Mouse (Mus musculus) forebrain, embryonic 16.5 days (tissue): ENCODE measurements around the gene Myb. TPM values are rescaled to one million over a fixed set of nuclear protein-coding genes. Genes with fewer than 3 reads are reported as not detected.
A peak's percentile ranks its signal among the peaks of the same experiment; 100 is the strongest.

Source experiments
- ATAC-seq: fragments of 200-750 bp; cut with Nextera tagmentation; 2 replicates; pipeline ENCODE4 v1.8.0; 2017; ENCODE audit warnings: mild to moderate bottlenecking, moderate library complexity
- H3K27ac ChIP-seq: fragments of 300-500 bp; sonication (generic); 2 replicates; pipeline ENCODE4 v1.5.1; 2014; ENCODE audit warnings: low read length, control low read depth
- H3K27me3 ChIP-seq: fragments of 300-500 bp; sonication (generic); replicated peaks from 2 replicates; pipeline ENCODE4 v1.6.1; 2014; ENCODE audit warnings: low read length; ENCODE audit not compliant: control insufficient read depth, insufficient read depth
- H3K36me3 ChIP-seq: fragments of 300-500 bp; sonication (generic); 2 replicates; pipeline ENCODE4 v1.6.1; 2014; ENCODE audit not compliant: control insufficient read depth, insufficient read depth
- H3K4me1 ChIP-seq: fragments of 300-500 bp; sonication (generic); replicated peaks from 2 replicates; pipeline ENCODE4 v1.6.1; 2014; ENCODE audit warnings: low read length; ENCODE audit not compliant: control insufficient read depth, insufficient read depth
- H3K4me2 ChIP-seq: fragments of 300-500 bp; sonication (generic); 2 replicates; pipeline ENCODE4 v1.6.1; 2014; ENCODE audit warnings: mild to moderate bottlenecking, low read length, control low read depth
- H3K4me3 ChIP-seq: fragments of 300-500 bp; sonication (generic); replicated peaks from 2 replicates; pipeline ENCODE4 v1.5.1; 2014; ENCODE audit warnings: mild to moderate bottlenecking, low read length, control low read depth
- H3K9ac ChIP-seq: fragments of 300-500 bp; sonication (generic); replicated peaks from 2 replicates; pipeline ENCODE4 v1.6.1; 2014; ENCODE audit warnings: low read depth, low read length, control low read depth
- H3K9me3 ChIP-seq: fragments of 300-500 bp; sonication (generic); 2 replicates; pipeline ENCODE4 v1.6.1; 2016; ENCODE audit warnings: low read length; ENCODE audit not compliant: control insufficient read depth
- WGBS: fragments of 180-500 bp; shearing (Covaris S2); extraction: QIAGEN DNeasy Blood & Tissue Kit; methylation state at CpG from one replicate; pipeline ENCODE4 v1.1.7; 2014; 5-methylcytosine and 5-hydroxymethylcytosine counted together
- polyA plus RNA-seq: library from polyadenylated mRNA; unstranded; fragments of >200 nt; fragmentation: Nextera tagmentation; extraction: Ambion mirVana; gene quantifications from 2 replicates; pipeline ENCODE4 v1.2.1, GENCODE M21; 2015

The Myb gene
- polyA plus RNA-seq, result 3.0 and 3.6 TPM in 2 replicates

DNA sequence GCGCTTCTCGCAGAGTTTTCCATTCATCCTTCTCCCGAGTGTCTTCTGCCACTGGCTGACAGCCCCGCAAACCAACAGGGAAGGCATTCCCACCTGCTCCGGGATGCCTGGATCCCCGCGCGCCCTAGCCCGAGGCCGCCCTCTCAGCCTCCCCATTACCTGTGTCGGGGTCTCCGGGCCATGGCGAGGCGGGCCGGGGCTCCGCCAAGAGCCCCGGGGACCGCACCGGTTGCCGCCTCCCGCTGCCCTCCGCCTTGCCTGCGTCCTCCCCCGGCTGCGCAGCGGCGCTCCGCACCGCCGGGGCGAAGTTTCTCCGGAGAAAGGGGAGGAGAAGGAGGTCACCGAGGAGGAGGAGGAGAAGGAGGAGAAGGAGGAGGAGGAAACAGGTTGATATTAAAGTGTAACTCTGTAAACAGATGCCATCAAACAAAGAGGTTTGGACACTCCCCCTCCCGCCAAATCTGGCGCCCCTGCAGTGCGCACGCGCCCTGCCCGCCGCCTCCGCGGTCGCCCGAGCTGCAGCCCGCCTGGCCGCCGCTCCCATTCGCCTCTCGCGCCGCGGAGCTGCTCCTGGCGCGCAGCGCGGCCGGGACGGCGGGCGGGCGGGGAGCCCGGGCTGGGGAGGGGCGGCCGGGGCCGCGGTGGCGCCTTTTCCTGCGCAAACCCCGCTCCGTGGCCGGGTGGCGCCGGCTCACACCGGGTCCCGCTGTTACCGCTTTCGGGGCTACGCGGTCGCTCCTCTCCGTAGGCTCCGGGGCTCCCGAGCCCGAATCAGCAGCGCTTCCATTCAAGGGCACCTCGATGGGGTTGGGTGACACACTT, at the start of gene Myb:
TSS of gene Myb (minus strand) at position 448 of the 822 bp plus-strand sequence.
- no peaks in the 10 kb centered on the region for H3K9me3 ChIP-seq
- peak within 1 kb of the TSS; percentile 56 for H3K4me3 ChIP-seq
- WGBS, result 0% methylated on average over 77 of the region's 86 CpGs
- peak within 1 kb of the TSS; percentile 66 for H3K9ac ChIP-seq
- H3K4me2 ChIP-seq, result peak within 1 kb of the TSS; percentile 96
- peak; percentile 88 for ATAC-seq
- H3K4me1 ChIP-seq, result peaks cover 18% of the 10 kb centered on the region
- no peaks in the 10 kb centered on the region for H3K36me3 ChIP-seq
- peaks cover 8% of the 10 kb centered on the region; the same call in 1 of the 2 replicates for H3K27me3 ChIP-seq
- no peak within 1 kb of the TSS for H3K27ac ChIP-seq

DNA sequence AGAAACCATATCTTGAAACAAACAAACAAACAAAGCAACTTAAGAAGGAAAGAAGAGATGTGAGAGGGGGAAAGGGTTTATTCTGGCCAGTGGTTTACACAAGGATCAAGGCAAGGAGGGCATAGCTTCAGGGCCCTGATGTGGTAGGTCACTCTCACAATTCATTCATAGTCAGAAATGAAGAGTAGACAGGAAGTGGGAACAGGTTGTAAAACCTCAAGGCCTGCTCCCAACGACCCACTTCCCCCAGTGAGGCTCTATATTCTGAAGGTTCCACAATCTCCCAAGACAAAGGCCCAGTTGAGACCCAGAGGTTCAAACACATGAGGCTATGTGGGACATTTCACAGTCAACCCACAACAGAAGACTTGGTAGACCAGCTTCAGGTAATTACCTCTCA, 46.6 kb upstream of the Myb start:
- H3K9me3 ChIP-seq, result no peaks in the 10 kb centered on the region
- no peak overlapping the region for H3K4me2 ChIP-seq
- no peak for ATAC-seq
- H3K27ac ChIP-seq, result no peak overlapping the region
- no peaks in the 10 kb centered on the region for H3K36me3 ChIP-seq
- H3K4me1 ChIP-seq, result no peaks in the 10 kb centered on the region
- no peak overlapping the region for H3K9ac ChIP-seq
- 89% methylated on average over 1 of the region's 1 CpGs for WGBS
- no peaks in the 10 kb centered on the region for H3K27me3 ChIP-seq
- no peak overlapping the region for H3K4me3 ChIP-seq

DNA sequence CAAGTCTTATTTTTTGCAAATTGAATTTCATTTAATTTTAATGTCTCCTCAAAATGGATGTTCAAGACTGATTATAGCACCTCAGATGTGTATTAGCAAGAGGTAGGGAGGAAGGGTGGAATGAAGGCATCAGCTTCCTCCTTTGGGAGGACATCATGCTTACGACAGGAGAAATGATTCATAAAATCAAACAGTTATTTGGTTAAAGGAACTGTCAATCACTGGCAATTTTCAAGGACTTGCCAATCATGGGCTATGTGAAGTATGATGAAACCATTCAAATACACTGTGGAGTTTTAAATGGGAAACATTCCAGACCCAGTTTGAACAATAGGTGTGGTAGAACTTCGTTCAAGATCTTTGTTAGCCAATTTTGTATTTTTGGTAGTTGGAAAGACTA, 45.4 kb upstream of the Myb start:
- no peaks in the 10 kb centered on the region for H3K9me3 ChIP-seq
- H3K4me1 ChIP-seq, result no peaks in the 10 kb centered on the region
- ATAC-seq, result no peak
- no peak overlapping the region for H3K9ac ChIP-seq
- no peak overlapping the region for H3K4me2 ChIP-seq
- 81% methylated on average over 2 of the region's 2 CpGs for WGBS
- no peak overlapping the region for H3K4me3 ChIP-seq
- no peak overlapping the region for H3K27ac ChIP-seq
- no peaks in the 10 kb centered on the region for H3K27me3 ChIP-seq
- no peaks in the 10 kb centered on the region for H3K36me3 ChIP-seq

DNA sequence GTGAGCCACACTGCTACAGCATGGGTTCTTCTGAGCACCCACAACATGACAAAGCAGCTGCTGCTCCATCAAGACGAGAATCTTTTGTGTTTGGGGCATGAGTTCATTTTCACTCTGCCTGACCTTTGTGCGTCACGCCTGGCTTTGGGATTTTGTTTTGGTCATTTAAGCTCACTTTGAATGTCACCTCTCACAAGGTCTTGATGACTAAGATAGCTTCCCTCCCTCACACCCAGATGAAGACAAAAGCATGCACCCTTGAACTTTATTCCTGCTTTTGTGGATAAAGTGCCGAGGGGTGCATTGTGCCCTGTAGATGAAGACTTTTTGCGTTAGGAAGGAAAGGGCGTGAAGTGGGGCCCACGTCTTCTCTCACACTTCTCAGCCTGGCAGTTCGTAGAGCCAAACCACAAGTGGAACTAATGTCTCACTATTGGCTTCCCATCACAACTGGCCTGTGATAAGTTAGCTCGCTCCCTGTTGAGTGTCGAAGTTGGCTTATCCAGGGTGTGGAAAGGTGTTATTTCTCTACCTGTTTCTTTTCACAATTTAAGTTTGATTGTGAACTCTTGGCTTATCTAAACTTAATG, 43.8 kb upstream of the Myb start:
- ATAC-seq, result no peak
- WGBS, result 83% methylated on average over 10 of the region's 10 CpGs

DNA sequence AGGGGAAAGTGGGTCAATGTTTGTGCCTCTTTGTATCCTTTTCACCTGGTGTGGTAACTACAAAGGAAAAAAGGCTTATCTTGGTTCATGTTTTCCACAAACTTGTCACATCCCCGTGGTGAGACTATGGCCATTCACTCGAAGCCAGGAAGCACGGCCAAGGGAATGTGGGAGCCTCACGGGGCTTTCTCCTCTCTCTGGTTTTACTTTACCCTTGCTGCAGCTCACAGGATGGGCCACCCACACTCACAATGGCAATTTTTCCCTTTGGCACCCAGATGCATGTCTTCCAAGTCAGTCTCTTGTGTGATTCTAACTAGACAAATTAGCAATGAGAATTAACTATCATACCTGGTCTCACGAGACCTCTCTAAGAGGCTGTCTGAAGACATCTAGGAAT, 43.1 kb upstream of the Myb start:
- Histone ChIP-seq H3K4me1 (no peaks in the 10 kb centered on the region), H3K27me3 (no peaks in the 10 kb centered on the region), H3K9ac (no peak overlapping the region), H3K36me3 (no peaks in the 10 kb centered on the region), H3K4me3 (no peak overlapping the region), H3K9me3 (no peaks in the 10 kb centered on the region), H3K4me2 (no peak overlapping the region), H3K27ac (no peak overlapping the region)
- 91% methylated on average over 5 of the region's 5 CpGs for WGBS
- no peak for ATAC-seq

More for the DNA sequence above, 43.8 kb upstream of the Myb start:
- no peak overlapping the region for H3K4me3 ChIP-seq
- no peaks in the 10 kb centered on the region for H3K27me3 ChIP-seq
- H3K36me3 ChIP-seq, result no peaks in the 10 kb centered on the region
- H3K4me2 ChIP-seq, result no peak overlapping the region
- H3K9ac ChIP-seq, result no peak overlapping the region
- no peaks in the 10 kb centered on the region for H3K4me1 ChIP-seq
- no peaks in the 10 kb centered on the region for H3K9me3 ChIP-seq
- H3K27ac ChIP-seq, result no peak overlapping the region

DNA sequence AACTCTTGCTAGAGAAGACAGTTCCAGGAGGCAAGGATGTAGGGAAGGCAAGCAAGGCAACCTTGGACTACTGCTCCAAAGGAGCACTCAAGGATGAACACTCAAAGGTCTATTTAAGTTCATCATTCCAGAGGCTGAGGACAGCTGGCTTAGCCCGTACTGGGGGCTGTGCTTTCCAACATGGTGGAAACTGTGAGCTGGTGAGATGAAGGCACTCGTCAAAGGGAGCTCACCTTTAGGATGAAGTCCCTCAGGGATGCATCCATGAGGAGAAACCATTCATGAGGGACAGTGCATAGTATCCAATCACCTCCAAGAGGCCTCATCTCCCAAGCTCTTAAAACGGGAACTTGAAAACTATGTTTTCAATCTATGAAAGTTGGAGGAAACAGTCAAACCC, 42.7 kb upstream of the Myb start:
- Histone ChIP-seq H3K9me3 (no peaks in the 10 kb centered on the region), H3K27ac (no peak overlapping the region), H3K27me3 (no peaks in the 10 kb centered on the region), H3K9ac (no peak overlapping the region), H3K4me3 (no peak overlapping the region), H3K4me1 (no peaks in the 10 kb centered on the region), H3K4me2 (no peak overlapping the region), H3K36me3 (no peaks in the 10 kb centered on the region)
- WGBS, result 91% methylated on average over 3 of the region's 3 CpGs
- ATAC-seq, result no peak

DNA sequence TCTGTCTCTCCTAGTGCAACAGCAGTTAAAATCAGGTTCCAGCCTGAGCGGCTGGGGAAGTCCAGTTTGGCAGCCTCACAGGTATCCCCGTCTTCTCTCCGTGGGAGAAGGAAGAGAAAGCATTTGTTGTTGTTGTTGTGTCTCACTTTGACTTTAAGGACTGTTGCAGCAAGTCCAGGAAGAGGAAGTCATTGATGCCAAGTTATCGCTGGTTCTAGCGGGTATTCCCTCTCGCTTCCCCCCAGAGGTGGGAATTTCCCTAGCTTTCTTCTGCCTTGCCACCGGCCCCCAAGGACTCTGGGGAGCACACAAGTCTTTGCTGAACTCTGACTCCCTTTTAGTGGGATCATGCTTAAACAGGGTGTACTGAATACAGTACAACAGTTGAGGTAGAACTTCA, 40.0 kb upstream of the Myb start:
- no peak for ATAC-seq
- 90% methylated on average over 7 of the region's 7 CpGs for WGBS

DNA sequence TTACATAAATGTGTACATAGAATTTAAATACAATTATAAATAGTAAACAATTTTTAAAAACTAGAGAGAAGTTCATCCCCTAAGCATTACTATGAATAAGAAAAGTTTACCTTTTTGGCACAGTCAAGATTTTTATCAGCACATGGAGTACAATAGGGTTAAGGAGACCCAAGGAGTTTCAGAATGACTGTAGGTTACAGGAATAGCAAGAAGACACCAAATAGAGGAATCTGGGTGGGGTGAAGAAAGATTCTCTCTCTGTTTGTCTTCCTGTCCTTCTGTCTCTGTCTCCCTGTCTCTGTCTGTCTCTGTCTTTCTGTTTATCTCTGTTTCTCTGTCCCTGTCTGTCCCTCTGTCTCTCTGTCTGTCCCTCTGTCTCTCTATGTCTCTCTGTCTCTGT, 39.5 kb upstream of the Myb start:
- Histone ChIP-seq H3K9ac (no peak overlapping the region), H3K4me1 (no peaks in the 10 kb centered on the region), H3K4me2 (no peak overlapping the region), H3K27ac (no peak overlapping the region), H3K4me3 (no peak overlapping the region), H3K36me3 (no peaks in the 10 kb centered on the region), H3K27me3 (no peaks in the 10 kb centered on the region), H3K9me3 (no peaks in the 10 kb centered on the region)
- ATAC-seq, result no peak

More for the DNA sequence above, 40.0 kb upstream of the Myb start:
- no peak overlapping the region for H3K4me2 ChIP-seq
- no peaks in the 10 kb centered on the region for H3K36me3 ChIP-seq
- no peaks in the 10 kb centered on the region for H3K9me3 ChIP-seq
- no peaks in the 10 kb centered on the region for H3K4me1 ChIP-seq
- H3K9ac ChIP-seq, result no peak overlapping the region
- no peaks in the 10 kb centered on the region for H3K27me3 ChIP-seq
- H3K4me3 ChIP-seq, result no peak overlapping the region
- no peak overlapping the region for H3K27ac ChIP-seq

DNA sequence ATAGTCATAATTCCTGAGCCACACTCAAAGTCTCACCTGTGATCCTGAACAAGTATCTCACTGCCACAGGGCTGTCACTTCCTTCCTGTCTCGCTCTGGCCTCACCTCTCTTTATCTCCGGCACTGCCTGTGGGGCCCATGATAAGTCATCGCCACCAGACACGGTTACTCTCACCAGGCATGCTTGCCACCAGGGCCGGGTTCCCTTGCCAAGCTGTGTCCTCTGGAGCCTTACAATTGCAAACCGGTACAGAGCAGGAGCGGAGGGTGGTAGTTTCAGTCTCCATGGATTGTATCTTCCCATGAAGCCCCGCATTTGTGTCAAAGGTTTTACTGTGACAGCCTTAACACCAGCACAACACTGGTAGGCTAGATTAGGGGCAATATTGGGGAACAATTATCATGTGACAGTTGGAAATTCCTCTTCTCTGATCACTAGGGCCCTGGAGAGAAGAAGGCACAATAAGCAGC, 35.9 kb upstream of the Myb start:
- Histone ChIP-seq H3K4me2 (no peak overlapping the region), H3K27ac (no peak overlapping the region), H3K4me1 (0 out of 2 replicates have a peak, but pooled peaks cover 2% of the 10 kb centered on the region), H3K27me3 (no peaks in the 10 kb centered on the region), H3K36me3 (no peaks in the 10 kb centered on the region), H3K9me3 (no peaks in the 10 kb centered on the region), H3K4me3 (no peak overlapping the region), H3K9ac (no peak overlapping the region)
- WGBS, result 92% methylated on average over 8 of the region's 8 CpGs
- ATAC-seq, result no peak
